Mouse (Mus musculus) E14TG2a.4 (cell line): ENCODE data around the gene Eml2.

ENCODE experiments used
- H3K27me3 ChIP-seq: 2 replicates; pipeline ENCODE4 v1.6.1; 2014; ENCODE audit warnings: low read length, control low read depth; ENCODE audit not compliant: insufficient read depth
- H3K36me3 ChIP-seq: 2 replicates; pipeline ENCODE4 v1.6.1; 2014; ENCODE audit warnings: low read length, control low read depth; ENCODE audit not compliant: insufficient read depth
- H3K4me1 ChIP-seq: replicated peaks from 2 replicates; pipeline ENCODE4 v1.6.1; 2014; ENCODE audit warnings: low read depth, low read length, control low read depth
- H3K4me3 ChIP-seq: replicated peaks from 2 replicates; pipeline ENCODE4 v1.5.1; 2014; ENCODE audit warnings: mild to moderate bottlenecking, low read length
- H3K9me3 ChIP-seq: 2 replicates; pipeline ENCODE4 v1.6.1; 2014; ENCODE audit warnings: low read length, control low read depth
- CTCF ChIP-seq: conservative IDR thresholded peaks from 2 replicates; pipeline ENCODE4 v1.5.1; 2014; ENCODE audit warnings: low read length
- NANOG ChIP-seq: IDR thresholded peaks from 2 replicates; pipeline ENCODE4 v1.6.1; 2014; ENCODE audit warnings: borderline replicate concordance, low read length, mixed read lengths
- POU5F1 ChIP-seq: IDR thresholded peaks from 2 replicates; pipeline ENCODE4 v1.6.1; 2014; ENCODE audit warnings: low read length, borderline replicate concordance

Eml2 gene

GRCm38 (mm10) chr7:19175708-19176515 is at the start of gene Eml2:
Gene Eml2 (plus strand): TSS chr7:19176421.
- peaks cover 26% of the 10 kb centered on the region for H3K27me3 ChIP-seq
- peaks cover 66% of the 10 kb centered on the region for H3K4me1 ChIP-seq
- H3K4me3 ChIP-seq: peak within 1 kb of the TSS; percentile 77
- no peak for TF ChIP-seq NANOG
- no peak for TF ChIP-seq POU5F1
- TF ChIP-seq CTCF: no peak
- no peaks in the 10 kb centered on the region for H3K36me3 ChIP-seq
- H3K9me3 ChIP-seq: no peaks in the 10 kb centered on the region

GRCm38 (mm10) chr7:19127744-19128143 is 48.5 kb upstream of the Eml2 start:
- Histone ChIP-seq H3K9me3 (no peaks in the 10 kb centered on the region), H3K27me3 (no peaks in the 10 kb centered on the region), H3K4me3 (no peak overlapping the region), H3K36me3 (peaks cover 38% of the 10 kb centered on the region), H3K4me1 (peaks cover 51% of the 10 kb centered on the region)
- TF ChIP-seq NANOG (no peak), POU5F1 (no peak), CTCF (no peak)

DNA sequence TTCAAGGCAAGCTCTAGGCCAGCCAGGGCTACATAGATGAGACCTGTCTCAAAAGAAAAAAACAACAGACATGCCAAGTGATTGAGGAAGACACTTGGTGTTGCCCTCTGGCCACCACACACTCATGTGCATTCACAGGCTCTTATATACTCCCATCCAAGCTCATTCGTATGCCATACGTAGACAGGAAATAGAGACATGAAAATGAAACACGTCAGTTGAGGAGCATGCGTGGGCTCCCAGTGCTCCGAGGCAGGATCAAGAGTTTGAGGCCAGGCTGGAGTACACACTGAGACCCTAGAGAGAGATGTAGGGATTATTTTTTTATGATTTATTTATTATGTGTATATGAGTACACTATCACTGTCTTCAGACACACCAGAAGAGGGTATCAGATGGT is 46.8 kb upstream of the Eml2 start:
- TF ChIP-seq CTCF: no peak
- TF ChIP-seq POU5F1: no peak
- TF ChIP-seq NANOG: no peak
- no peaks in the 10 kb centered on the region for H3K27me3 ChIP-seq
- H3K9me3 ChIP-seq: no peaks in the 10 kb centered on the region
- peaks cover 38% of the 10 kb centered on the region for H3K36me3 ChIP-seq
- H3K4me1 ChIP-seq: peaks cover 54% of the 10 kb centered on the region
- H3K4me3 ChIP-seq: no peak overlapping the region

DNA sequence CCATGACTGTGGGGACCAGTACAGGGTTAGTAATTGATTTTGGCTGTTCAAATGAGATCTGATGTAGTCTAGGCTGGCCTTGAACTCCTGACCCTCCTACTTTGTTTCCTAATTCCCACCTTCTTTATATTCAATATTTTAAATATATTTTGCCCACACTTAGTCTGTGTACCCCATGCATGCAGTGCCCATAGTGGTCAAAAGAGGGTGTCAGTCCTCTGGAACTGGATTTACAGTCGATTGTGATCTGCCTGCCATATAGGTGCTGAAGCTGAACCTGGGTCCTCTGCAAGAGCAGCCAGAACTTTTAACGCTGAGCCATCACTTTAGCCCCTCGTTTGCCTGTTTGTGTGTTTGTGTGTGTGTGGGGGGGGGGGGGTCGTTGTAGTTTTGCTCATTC is 45.6 kb upstream of the Eml2 start:
- no peaks in the 10 kb centered on the region for H3K27me3 ChIP-seq
- peaks cover 61% of the 10 kb centered on the region for H3K4me1 ChIP-seq
- H3K9me3 ChIP-seq: no peaks in the 10 kb centered on the region
- H3K4me3 ChIP-seq: peak overlapping the region; percentile 66
- peak; percentile 47 for TF ChIP-seq CTCF
- no peak for TF ChIP-seq NANOG
- H3K36me3 ChIP-seq: peaks cover 47% of the 10 kb centered on the region

DNA sequence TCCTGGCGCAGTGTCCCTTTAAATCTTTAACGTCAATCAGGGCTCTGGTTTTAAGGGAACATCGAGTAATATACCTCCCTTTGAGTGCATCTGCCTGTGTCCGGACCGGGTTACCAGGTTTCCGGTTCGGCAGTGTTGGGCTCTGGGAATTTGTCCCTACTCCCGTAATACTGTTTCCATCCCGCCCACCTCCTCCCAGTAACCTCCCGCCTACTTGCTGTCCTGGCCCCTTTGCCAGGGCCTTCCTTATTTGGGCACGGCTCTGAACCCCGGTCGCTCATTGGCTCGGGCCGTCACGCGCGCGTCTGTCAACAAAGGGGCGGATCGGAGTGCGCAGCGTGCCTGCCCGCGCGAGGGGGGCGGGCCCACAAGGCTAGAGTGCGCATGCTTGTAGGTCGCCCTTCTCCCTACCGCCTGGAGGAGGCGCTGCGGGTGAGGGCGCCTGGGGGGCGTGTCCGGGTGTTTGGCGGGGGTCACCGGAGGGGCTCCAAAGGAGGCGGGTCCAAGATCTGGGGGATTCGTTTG is 44.8 kb upstream of the Eml2 start:
- TF ChIP-seq POU5F1: no peak
- TF ChIP-seq CTCF: peak; percentile 38; the same call in 1 of the 2 replicates
- peaks cover 48% of the 10 kb centered on the region for H3K36me3 ChIP-seq
- H3K4me1 ChIP-seq: peaks cover 65% of the 10 kb centered on the region
- H3K9me3 ChIP-seq: no peaks in the 10 kb centered on the region
- H3K27me3 ChIP-seq: no peaks in the 10 kb centered on the region
- H3K4me3 ChIP-seq: peak overlapping the region; percentile 72

GRCm38 (mm10) chr7:19136168-19136567 is 40.1 kb upstream of the Eml2 start:
- H3K9me3 ChIP-seq: no peaks in the 10 kb centered on the region
- H3K4me1 ChIP-seq: peaks cover 65% of the 10 kb centered on the region
- TF ChIP-seq CTCF (peak; percentile 35), POU5F1 (no peak), NANOG (no peak)
- peaks cover 59% of the 10 kb centered on the region for H3K36me3 ChIP-seq
- H3K27me3 ChIP-seq: no peaks in the 10 kb centered on the region
- H3K4me3 ChIP-seq: peak overlapping the region; percentile 62

DNA sequence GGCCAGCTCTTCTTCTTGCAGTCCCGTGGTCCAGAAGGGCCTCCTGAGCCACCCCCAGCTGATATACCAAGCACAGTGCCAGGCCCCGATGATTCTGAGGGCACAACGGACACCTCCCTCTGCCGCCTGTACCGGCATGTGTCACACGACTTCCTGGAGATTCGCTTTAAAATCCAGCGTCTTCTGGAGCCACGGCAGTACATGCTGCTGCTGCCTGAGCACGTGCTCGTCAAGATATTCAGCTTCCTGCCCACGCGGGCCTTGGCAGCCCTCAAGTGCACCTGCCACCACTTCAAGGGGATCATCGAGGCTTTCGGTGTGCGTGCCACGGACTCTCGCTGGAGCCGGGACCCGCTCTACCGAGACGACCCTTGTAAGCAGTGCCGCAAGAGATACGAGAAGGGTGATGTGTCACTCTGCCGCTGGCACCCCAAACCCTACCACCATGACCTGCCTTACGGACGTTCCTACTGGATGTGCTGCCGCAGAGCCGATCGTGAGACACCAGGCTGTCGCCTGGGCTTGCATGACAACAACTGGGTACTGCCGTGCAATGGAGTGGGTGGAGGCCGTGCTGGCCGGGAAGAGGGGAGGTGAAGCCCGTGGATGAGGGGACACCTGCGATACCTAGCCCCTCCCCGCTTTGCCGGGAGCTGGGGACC is 39.4 kb upstream of the Eml2 start:
- Histone ChIP-seq H3K36me3 (peaks cover 59% of the 10 kb centered on the region), H3K4me3 (peak overlapping the region; percentile 62), H3K4me1 (peaks cover 65% of the 10 kb centered on the region), H3K27me3 (no peaks in the 10 kb centered on the region), H3K9me3 (no peaks in the 10 kb centered on the region)
- TF ChIP-seq POU5F1 (no peak), NANOG (no peak), CTCF (no peak)

DNA sequence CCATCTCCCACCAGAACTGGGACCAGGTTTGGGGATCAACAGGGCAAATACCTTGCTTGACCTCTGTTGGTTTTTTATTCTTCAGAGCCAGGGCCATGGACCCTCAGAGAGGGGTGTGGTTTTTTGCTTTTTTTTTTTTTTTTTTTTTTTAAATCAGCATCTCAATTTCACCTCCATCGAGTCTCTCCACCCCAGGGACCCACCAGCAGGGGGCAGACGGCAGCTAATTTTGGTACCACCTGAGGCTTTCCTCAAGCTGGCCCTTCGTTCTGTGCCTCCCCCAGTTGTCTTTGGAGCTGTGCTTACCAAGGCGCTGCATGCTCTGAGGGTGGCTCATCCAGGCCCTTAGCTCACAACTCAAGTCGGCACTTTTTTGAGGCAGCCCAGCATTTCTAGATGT is 38.8 kb upstream of the Eml2 start:
- Histone ChIP-seq H3K4me1 (peaks cover 60% of the 10 kb centered on the region), H3K9me3 (no peaks in the 10 kb centered on the region), H3K4me3 (peak overlapping the region; percentile 62; the same call in 1 of the 2 replicates), H3K36me3 (peaks cover 62% of the 10 kb centered on the region), H3K27me3 (no peaks in the 10 kb centered on the region)
- TF ChIP-seq CTCF (peak; percentile 42; the same call in 1 of the 2 replicates), POU5F1 (no peak)
